Mouse (Mus musculus): ENCODE measurements around the gene Tbx5. TPM values are rescaled to one million over a fixed set of nuclear protein-coding genes. Genes with fewer than 3 reads are reported as not detected.

Tbx5 gene
- polyA plus RNA-seq, 1 experiment: 2.7 TPM

DNA sequence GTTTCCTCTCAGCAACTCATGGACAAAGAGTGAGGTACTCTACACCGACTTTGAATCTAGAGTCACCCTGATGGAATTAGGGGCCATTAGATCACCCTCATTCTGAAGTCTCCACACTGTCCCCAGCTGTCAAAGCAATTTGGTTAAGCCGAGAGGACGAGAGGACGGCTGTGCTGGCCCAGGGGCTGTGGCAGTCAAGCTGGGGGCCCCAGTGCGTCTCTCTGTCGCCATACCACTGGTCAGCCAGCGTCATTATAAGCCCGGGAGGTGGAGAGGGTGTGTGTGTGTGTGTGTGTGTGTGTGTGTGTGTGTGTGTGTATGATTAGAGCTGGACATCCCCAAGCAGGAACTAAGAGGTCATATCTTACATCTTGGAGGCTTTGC lies 10.9 kb downstream of the Tbx5 start:
- no peak overlapping the region for H3K4me3 ChIP-seq (ENCODE audit: insufficient read depth, low read depth, low read length)
- 0 out of 2 replicates have a peak, but pooled peaks cover 3% of the 10 kb centered on the region for H3K4me1 ChIP-seq (ENCODE audit: control insufficient read depth, insufficient read depth, insufficient read length, low read length)
- no peak overlapping the region for H3K27ac ChIP-seq (replicated peaks; ENCODE audit: low read depth, low read length)

DNA sequence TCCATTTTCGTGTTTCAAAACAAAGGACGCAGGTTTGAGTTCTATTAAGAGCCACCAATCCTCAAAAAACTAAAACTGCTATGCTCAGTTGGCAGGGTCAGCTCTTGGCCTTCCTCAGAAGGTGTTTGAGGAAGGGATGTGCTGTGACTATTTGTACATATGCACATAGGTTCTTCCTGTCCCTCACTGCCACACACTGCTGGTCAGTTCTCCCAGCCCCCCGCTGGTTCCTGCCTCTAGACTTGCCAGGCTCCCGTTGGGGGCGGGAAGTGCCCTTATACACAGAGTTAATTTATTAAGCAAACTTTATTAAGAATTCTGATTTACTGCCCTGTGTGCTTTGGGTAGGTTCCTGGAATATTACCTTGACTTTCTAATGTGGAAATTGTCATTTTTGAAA lies 11.9 kb downstream of the Tbx5 start:
- no peak overlapping the region for H3K4me3 ChIP-seq (ENCODE audit: insufficient read depth, low read depth, low read length)
- H3K4me1 ChIP-seq (ENCODE audit: control insufficient read depth, insufficient read depth, insufficient read length, low read length): 0 out of 2 replicates have a peak, but pooled peaks cover 3% of the 10 kb centered on the region
- H3K27ac ChIP-seq (replicated peaks; ENCODE audit: low read depth, low read length): no peak overlapping the region

DNA sequence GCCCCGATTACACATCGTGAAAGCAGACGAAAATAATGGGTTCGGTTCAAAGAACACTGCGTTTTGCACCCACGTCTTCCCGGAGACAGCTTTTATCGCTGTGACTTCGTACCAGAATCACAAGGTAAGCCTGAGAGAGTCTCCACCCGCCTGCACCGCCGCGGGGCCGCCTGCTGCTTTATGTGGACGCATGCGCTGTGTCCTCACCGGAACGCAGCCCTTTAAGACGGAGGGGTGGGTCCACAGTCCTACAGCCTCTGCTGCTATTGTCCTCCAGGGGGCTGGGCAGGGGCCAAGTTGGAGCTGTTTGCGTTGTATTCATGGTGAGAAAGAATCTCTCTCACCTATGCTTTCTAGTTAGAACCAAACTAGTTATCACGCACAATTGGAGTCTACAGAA lies 12.5 kb downstream of the Tbx5 start:
- Histone ChIP-seq H3K27ac (replicated peaks; ENCODE audit: low read depth, low read length) (no peak overlapping the region), H3K4me1 (ENCODE audit: control insufficient read depth, insufficient read depth, insufficient read length, low read length) (0 out of 2 replicates have a peak, but pooled peaks cover 3% of the 10 kb centered on the region), H3K4me3 (ENCODE audit: insufficient read depth, low read depth, low read length) (no peak overlapping the region)

DNA sequence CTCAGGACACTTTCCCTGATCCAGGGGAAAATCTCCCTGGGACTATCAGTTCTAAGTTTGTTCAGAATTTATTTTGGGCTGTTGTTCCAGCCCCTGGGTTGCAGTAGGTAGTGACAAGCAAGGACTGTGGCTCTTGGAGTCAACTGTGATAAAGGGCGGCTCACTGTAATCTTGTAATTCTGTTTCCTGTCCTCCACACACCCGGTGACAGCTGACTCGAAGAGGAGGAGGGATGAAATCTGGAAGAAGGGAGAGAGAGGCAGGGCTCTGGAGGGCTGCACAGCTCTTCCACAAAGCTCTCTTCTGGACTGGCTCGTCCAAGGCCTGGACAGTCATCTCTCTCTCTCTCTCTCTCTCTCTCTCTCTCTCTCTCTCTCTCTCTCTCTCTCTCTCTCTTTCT lies 24.6 kb downstream of the Tbx5 start:
- no peak overlapping the region for H3K4me3 ChIP-seq (ENCODE audit: insufficient read depth, low read depth, low read length)
- H3K27ac ChIP-seq (replicated peaks; ENCODE audit: low read depth, low read length): no peak overlapping the region
- no peaks in the 10 kb centered on the region for H3K4me1 ChIP-seq (ENCODE audit: control insufficient read depth, insufficient read depth, insufficient read length, low read length)

DNA sequence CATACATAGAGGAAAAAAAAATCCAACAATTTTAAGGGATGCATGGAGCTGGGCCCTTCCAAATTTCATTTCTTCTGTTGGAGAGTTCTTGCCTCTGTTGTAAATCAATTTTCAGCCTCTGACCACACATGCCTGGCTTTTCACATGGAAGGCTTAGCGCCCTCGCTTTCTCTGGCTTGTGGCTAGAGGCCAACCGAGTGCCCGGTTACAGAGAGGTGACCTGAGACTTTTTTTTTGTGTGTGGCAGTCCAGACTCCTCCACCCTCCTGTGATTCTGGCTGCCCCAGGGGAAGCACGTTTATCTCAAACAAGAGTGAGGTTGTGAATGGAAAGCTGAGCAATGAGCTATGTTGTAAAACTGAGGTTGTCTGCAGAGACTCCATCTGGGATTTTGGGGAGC lies 28.8 kb downstream of the Tbx5 start:
- H3K4me3 ChIP-seq (ENCODE audit: insufficient read depth, low read depth, low read length): no peak overlapping the region
- H3K27ac ChIP-seq (replicated peaks; ENCODE audit: low read depth, low read length): no peak overlapping the region
- H3K4me1 ChIP-seq (ENCODE audit: control insufficient read depth, insufficient read depth, insufficient read length, low read length): no peaks in the 10 kb centered on the region

DNA sequence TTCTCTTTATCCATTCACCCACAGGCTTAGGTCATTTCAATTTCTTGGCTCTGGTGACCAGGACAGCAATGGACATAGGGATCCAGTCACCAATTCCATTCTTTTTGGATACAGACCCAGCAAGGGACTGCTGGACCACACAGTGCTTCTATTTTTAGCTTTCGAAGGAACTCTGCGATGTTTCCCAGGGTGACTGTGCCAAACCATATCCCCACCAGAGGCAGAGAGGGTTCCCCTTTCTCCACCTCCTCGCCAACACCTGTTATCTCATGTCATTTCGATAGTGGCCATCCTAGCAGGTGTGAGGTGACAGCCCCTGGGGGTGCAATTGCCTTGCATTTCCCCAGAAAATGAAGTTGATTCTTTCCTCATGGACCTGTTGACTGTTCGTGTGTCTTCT lies 30.0 kb downstream of the Tbx5 start:
- Histone ChIP-seq H3K27ac (replicated peaks; ENCODE audit: low read depth, low read length) (no peak overlapping the region), H3K4me1 (ENCODE audit: control insufficient read depth, insufficient read depth, insufficient read length, low read length) (no peaks in the 10 kb centered on the region), H3K4me3 (ENCODE audit: insufficient read depth, low read depth, low read length) (no peak overlapping the region)

DNA sequence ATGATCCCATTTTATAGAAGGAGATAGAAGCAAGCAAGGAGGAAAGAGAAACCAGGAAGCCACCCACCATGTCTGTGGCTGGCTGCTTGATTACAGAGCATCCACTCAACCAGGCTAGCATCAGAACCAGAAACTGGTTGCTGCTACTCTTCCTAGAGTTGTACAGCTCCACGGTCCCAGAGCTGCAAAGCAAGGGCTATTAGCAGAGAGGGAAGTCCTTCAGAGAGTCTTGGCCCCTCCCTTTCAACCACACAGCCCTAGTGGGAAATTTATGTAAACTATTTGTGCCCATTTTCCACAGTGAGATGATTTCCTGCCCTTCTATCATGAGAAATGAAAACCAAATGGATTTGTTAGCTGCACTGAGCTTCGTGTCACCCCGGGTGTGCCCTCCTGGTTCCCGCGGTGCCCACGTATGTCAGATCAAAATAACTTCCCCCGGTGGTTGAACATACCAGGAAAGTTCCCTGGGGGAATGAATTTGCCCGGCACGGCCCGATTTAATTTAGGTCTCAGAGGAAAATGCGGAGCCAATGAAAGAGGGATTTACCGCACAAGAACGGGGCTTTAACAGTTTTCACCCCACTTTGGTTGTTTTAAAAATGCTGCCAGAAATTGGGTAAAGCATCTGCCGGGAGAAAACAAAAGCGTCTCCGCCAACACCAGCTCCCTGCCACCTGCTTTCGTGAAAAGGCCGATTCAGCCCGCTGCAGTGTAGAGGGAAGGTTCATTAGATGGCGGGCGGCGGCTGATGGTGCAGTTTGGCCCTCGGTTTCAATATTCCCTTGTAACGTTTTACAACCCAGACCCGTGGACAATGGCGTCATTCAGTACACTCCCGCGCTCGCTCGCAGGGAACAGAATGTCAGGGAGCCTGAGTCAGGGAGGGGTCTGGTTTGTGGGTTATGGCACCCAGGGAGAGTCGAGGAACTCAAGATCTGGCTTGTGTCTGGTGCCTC lies 34.1 kb downstream of the Tbx5 start:
- Histone ChIP-seq H3K27ac (replicated peaks; ENCODE audit: low read depth, low read length) (no peak overlapping the region), H3K4me1 (ENCODE audit: control insufficient read depth, insufficient read depth, insufficient read length, low read length) (no peaks in the 10 kb centered on the region), H3K4me3 (ENCODE audit: insufficient read depth, low read depth, low read length) (no peak overlapping the region)

DNA sequence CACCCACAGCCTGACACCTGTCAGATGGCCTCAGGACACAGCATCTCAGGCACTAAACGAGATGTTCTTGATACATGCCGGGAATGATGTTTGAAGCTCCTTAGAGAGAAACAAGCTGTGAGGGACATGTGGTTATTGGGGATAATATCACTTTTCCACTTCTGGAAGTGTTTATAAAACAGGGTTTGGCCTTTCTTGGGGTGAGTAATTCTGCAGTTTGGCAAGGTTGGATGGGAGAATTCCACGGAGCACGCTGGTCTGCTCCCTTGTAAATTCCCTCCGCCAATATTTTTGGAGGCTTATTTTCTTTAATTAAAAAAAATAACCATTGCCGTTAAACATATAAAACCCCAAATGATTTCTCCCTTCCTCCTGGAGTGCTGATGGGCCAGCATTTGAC lies 35.5 kb downstream of the Tbx5 start:
- no peak overlapping the region for H3K4me3 ChIP-seq (ENCODE audit: insufficient read depth, low read depth, low read length)
- H3K27ac ChIP-seq (replicated peaks; ENCODE audit: low read depth, low read length): no peak overlapping the region

DNA sequence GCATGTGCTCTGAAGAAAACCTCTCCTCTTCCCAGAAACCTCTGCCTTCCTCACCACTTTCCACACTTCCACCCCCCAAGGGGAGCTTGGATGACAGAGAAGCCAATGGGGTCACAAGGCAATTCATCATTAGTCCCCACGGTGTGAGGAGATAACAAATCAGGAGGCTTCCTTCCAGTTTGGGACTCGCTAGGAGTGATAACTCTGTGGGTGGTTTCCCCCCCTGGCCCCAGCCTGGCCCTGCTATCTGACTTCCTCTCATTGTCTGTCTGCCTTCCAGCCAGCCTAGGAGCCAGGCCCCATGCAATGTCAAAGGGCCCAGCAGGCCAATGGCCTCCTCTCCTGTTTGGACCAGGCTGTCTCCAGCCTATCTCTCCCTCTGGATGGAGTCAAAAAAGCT lies 43.0 kb downstream of the Tbx5 start:
- Histone ChIP-seq H3K27ac (replicated peaks; ENCODE audit: low read depth, low read length) (no peak overlapping the region), H3K4me1 (ENCODE audit: control insufficient read depth, insufficient read depth, insufficient read length, low read length) (no peaks in the 10 kb centered on the region), H3K4me3 (ENCODE audit: insufficient read depth, low read depth, low read length) (no peak overlapping the region)

More for the DNA sequence above, 35.5 kb downstream of the Tbx5 start:
- H3K4me1 ChIP-seq (ENCODE audit: control insufficient read depth, insufficient read depth, insufficient read length, low read length): no peaks in the 10 kb centered on the region

DNA sequence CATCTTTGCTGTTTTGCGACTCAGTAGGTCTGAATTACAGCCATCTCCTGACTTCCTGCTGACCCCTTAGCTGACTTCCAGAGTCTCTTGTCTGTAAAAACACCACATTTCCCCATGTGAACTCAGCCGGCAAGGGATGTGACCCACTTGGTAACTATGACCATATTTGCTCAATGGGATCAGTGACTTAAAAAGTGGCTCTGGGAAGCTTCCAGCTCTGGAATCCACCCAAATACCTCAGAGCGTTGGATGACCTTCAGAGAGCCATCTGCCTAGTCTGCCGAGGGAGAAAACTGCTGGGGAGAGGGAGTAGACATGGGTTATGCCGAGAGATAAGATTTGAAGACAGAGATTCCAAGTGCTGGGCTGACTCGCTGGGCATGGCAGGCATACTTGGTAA lies 44.7 kb downstream of the Tbx5 start:
- Histone ChIP-seq H3K4me1 (ENCODE audit: control insufficient read depth, insufficient read depth, insufficient read length, low read length) (no peaks in the 10 kb centered on the region), H3K27ac (replicated peaks; ENCODE audit: low read depth, low read length) (no peak overlapping the region), H3K4me3 (ENCODE audit: insufficient read depth, low read depth, low read length) (no peak overlapping the region)

DNA sequence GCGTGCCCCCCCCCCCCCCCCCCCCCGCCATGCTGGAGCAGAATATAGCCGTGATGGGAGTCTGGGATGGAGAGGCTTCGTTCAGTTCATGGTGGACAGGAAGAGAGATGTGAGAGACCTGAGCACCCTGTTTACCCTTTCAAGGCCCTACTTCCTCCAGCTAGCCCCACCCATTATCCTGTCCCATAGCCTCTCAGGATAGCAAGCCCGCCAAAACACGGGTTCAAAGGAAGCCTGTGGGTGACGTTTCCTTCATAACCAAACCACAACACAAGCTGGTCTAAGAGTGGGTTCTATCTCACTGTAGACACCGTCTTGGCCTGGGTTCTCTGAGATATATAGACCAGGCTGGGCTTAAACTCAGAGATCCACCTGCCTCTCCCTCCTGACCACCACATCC lies 53.1 kb downstream of the Tbx5 start:
- no peak overlapping the region for H3K27ac ChIP-seq (replicated peaks; ENCODE audit: low read depth, low read length)
- no peak overlapping the region for H3K4me3 ChIP-seq (ENCODE audit: insufficient read depth, low read depth, low read length)
- H3K4me1 ChIP-seq (ENCODE audit: control insufficient read depth, insufficient read depth, insufficient read length, low read length): no peaks in the 10 kb centered on the region

DNA sequence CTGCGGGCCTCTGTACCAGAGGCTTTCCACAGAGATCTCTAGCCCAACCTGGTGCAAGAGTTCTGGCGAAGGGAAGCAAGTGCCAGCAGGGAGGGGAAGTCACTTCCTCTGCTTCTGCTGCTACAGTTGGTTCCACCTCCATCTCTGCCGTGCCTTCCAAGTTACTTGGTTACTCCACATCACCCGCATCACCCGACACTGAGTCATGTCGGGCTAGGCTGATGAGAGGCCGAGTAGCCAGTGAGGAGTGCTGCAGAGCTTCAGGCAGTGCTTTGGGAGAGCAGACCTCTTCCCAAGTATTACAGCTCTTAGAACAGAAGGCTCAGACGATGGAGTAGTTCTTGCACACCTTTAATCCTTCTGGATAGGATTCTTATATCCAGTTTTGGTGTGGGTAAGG lies 54.9 kb downstream of the Tbx5 start:
- Histone ChIP-seq H3K27ac (replicated peaks; ENCODE audit: low read depth, low read length) (no peak overlapping the region), H3K4me1 (ENCODE audit: control insufficient read depth, insufficient read depth, insufficient read length, low read length) (no peaks in the 10 kb centered on the region), H3K4me3 (ENCODE audit: insufficient read depth, low read depth, low read length) (no peak overlapping the region)

DNA sequence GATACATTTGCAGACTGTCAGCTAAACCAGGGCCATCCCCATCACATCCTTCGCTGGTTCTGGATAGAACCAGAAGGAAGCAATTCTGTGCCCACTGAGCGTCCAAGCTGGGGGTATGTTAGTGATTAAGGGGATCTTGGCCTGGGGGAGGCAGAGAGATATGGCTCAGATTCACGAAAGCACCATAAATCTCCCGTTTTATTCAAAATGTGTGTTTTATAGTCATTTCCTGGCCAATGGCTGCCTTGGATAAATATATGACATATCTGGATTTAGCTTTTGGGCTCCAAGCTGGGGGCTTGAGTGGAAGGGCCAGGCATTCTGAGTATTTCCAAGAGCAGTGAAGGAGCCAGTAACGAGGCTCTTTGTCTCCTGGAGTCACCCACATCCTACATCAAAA lies 59.5 kb downstream of the Tbx5 start:
- no peaks in the 10 kb centered on the region for H3K4me1 ChIP-seq (ENCODE audit: control insufficient read depth, insufficient read depth, insufficient read length, low read length)
- no peak overlapping the region for H3K4me3 ChIP-seq (ENCODE audit: insufficient read depth, low read depth, low read length)
- no peak overlapping the region for H3K27ac ChIP-seq (replicated peaks; ENCODE audit: low read depth, low read length)

DNA sequence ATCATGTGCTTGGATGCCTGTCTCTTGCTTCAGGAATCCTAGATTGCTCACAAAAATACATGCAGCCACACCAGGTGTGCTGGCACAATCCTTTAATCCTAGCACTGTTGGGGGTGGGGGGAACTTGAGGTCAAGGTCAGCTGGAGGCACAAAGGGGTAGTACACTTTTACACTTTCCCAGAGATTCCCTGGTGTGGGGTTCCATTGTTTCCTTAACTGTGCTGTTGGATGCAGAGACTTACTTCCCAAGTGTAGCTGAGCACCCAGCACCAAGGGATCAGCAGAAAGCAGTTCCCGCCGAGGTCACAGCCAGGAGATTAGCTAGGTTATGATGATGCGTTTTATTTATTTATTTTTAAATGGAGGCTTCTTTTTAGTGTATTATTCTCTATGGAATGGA lies 60.6 kb downstream of the Tbx5 start:
- Histone ChIP-seq H3K4me1 (ENCODE audit: control insufficient read depth, insufficient read depth, insufficient read length, low read length) (no peaks in the 10 kb centered on the region), H3K4me3 (ENCODE audit: insufficient read depth, low read depth, low read length) (no peak overlapping the region), H3K27ac (replicated peaks; ENCODE audit: low read depth, low read length) (no peak overlapping the region)

DNA sequence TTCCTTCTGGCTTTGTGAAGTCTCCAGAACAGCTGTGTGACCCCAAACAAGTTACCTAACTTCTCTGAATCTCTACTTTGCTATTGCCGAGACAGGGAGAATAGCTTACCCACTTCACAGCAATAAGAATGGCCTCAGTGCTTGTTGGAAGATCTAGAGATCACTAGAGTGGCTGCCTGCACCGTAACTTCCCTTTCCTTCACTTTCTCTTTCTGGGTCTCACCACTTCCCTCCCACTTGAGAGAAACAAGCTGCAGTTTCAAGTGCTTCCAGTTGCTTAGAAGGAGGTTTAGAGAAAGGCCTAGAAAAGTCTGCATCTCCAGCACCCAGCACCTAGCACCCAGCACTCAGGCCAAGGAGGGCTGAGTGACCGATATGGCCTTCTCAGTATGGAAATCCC lies 64.1 kb downstream of the Tbx5 start:
- no peaks in the 10 kb centered on the region for H3K4me1 ChIP-seq (ENCODE audit: control insufficient read depth, insufficient read depth, insufficient read length, low read length)
- no peak overlapping the region for H3K27ac ChIP-seq (replicated peaks; ENCODE audit: low read depth, low read length)
- H3K4me3 ChIP-seq (ENCODE audit: insufficient read depth, low read depth, low read length): no peak overlapping the region

DNA sequence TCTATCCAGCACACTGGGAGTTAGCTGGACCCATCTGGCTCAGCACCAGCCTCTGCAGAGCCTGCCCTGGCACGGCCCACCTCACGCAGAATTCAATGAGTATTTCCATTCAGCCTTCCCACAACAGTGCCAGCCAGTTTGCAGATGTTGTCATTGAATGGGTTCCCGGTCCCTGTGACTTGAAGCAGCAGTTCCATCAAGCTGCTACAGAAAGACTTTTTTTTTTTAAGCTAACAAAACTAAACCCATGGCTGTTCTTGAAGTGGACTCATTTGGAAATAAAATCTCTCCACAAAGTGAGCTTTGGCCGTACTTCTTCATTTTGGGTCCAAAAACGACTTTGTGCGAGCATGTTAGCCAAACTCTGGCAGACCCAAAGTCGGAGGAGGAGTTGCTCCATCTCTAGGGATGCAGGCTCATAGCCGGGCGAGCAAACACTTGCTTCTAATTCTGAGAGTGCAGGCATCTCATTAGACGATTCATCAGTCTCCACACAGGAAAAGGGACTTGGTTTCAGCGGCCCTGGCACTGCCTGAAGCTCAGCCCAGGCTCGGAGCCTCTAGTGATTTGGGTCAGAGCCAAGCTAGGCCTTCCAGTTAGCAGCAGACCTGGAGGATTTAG lies 84.2 kb downstream of the Tbx5 start:
- Histone ChIP-seq H3K27ac (replicated peaks; ENCODE audit: low read depth, low read length) (no peak overlapping the region), H3K4me3 (ENCODE audit: insufficient read depth, low read depth, low read length) (no peak overlapping the region), H3K4me1 (ENCODE audit: control insufficient read depth, insufficient read depth, insufficient read length, low read length) (no peaks in the 10 kb centered on the region)

Measured in brown adipose tissue, adult 24 weeks (tissue).